Mouse (Mus musculus): Measurements from ENCODE around the gene Myl6.

DNA sequence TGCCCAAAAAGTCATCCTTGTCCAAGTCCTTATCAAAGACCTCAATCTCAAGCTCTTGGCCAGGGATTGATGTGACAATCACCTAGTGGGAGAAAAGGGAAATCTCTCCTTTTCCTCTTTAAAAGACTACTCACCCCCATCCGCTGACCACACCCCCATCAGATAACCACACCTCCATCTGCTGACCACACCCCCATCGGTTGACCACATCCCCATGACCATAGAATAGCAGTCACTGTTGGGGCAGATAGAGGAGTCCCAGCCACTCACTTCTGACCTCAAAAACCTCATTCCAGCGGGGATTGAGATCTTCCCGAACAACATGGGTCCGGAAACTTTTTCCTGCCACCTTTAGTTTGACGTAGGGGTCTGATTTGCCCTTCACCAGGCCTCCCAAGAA lies 22.7 kb upstream of the Myl6 start:
- TF ChIP-seq POLR2A (IDR thresholded peaks at IDR 0.05; ENCODE audit: insufficient read length, low read depth), result no peak
- TF ChIP-seq MYOG (IDR thresholded peaks at IDR 0.05; ENCODE audit: control insufficient read depth in 1 of 3, insufficient read depth in 1 of 3, insufficient read length in 2 of 3, low read depth in 2 of 3), result no peak
- no peak for TF ChIP-seq CEBPB (IDR thresholded peaks at IDR 0.05; ENCODE audit: insufficient read depth, poor library complexity, severe bottlenecking)
- no peak for TF ChIP-seq TCF12 (IDR thresholded peaks at IDR 0.05; ENCODE audit: insufficient read depth, poor library complexity, severe bottlenecking)
